Mouse (Mus musculus): ENCODE measurements around the gene Tpp1.

DNA sequence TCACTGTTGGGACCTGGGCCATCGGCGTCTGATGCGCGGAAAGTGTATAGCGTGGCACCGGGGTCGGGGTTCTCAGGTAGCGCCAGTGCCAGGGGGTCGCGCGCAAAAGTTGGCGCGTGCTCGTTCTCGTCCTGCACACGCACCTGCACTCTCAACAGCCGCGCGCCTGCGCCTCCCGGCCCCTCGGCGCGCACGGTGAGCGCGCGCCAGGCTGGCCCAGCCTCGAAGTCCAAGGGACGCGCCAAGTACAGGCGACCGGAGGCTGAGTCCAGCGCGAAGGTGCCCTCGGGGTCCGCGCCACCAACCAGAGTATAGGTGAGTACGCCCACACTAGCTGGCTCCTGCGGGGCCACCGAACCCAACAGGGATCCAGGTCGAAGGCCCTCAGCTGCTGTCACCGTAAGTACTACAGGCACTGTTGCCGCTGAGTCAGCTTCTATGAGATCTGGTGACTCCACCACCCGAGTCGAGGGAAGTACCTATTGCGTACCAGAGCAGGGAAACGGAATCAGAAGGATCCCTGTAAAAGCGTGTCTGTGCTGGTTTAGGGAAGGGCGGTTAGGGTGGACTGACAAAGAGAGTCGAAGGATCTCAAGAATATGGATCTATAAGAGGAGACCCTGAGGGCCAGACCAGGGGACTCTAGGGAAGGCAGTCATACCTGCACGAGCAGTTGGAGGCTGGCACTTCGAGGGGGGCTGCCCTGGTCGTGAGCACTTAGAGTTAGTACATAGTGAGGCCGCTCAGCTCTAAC, 10.7 kb upstream of the Tpp1 start:
- TF ChIP-seq CTCF (IDR thresholded peaks at IDR 0.05; ENCODE audit: low read depth, low read length) (no peak), POLR2A (IDR thresholded peaks at IDR 0.05; ENCODE audit: borderline replicate concordance, low read depth, low read length) (no peak)

Data from bone marrow macrophage, adult 2 months (primary cell).